Mouse (Mus musculus): Measurements from ENCODE around the gene Mgat5b.

Mgat5b gene

DNA sequence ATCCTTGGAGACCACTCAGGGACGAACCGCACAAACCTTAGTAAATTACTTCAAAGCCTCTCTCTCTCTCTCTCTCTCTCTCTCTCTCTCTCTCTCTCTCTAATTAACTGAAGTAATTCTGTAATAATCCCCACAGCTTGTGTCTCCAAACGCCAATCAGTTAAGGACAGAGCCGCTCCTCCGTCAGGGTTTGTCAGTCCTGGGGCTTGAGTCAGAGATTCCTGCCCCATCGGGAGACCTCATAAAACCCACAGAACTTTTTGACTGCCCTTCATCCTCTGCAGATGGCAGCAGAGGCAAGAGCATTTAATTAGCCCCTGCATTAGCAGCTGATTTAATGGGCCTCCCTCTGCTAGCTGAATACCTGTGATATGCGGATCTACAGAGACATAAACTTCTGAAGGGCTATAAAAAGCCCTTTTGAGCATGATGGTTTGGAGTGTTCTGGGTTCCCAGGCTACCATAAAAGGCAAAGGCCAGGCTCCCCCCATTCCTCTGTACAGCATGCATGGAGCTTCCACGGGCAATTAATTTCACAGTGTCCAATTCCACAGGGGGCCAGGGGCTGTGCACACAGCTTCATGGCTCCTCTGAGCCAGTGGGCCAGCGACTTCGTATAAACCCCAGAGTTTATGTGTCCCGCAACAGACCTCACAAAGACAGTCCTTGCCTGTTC lies 117.1 kb downstream of the Mgat5b start:
- no peak for DNase-seq

All from thymus, postnatal 25 days (tissue).